Mouse (Mus musculus) cerebellum, postnatal 10 days (tissue): ENCODE data around the gene Map7d1.
A peak's percentile ranks its signal among the peaks of the same experiment; 100 is the strongest.

Source experiments
- DNase-seq, 2 experiments: peaks; one replicate each; pipeline ENCODE4 v3.0.0; 2021; ENCODE audit warnings: mixed read lengths in 2 of 2

The Map7d1 gene

DNA sequence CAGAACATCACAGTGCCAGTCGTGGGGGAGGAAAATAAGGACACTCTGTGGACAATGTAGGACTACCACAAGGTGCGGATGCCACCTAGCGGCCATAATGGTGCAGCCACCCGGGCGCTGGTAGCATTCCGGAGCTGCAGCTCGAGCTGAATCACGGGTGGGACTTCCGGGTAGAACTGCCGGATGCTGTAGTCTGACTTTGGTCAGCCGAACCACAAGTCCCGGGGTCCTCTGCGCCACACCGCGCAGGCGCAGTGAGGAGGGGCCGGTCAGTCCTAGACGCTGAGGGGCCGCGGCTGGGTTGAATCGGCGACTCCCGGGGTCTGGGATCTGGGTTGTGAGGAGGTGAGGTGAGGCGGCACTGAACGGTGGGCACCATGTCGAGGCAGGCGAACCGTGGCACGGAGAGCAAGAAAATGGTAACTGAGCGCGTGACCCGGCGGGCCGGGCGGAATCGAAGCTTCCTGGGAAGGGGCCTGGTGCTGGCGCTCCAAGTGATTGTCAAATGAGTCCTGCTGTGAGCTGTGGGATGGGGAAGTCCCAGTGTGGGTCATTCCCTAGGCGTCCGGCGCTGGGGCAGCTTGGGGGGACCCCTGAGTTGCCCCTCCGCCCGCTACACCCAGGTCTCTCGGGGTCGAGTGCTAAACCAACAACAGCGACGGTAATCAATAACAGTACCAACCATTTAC, 6.1 kb upstream of the Map7d1 start, which contains the start of gene Trappc3:
Trappc3 (plus strand) TSS at position 207 of the 689 bp plus-strand sequence.
- DNase-seq = peak; percentile 100

DNA sequence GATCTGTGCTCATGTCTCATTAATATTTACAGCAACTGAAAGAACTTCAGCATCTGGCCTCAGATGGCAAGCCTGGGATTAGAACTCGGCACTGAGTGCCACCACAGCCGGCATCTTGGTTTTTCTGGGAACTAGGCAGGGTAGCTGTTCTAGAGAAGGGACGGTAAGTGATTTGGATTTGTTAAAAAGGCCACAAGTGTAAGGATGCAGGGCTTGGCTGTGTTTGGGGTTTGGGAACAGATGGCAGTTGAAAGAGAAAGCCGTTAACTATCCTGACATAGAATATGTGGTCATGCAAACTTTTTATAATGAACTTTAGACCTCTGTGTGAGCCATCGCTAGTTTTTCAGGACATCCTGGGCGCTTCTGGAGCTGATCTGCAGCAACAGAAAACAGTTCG, 5.5 kb upstream of the Map7d1 start:
- DNase-seq = no peak

DNA sequence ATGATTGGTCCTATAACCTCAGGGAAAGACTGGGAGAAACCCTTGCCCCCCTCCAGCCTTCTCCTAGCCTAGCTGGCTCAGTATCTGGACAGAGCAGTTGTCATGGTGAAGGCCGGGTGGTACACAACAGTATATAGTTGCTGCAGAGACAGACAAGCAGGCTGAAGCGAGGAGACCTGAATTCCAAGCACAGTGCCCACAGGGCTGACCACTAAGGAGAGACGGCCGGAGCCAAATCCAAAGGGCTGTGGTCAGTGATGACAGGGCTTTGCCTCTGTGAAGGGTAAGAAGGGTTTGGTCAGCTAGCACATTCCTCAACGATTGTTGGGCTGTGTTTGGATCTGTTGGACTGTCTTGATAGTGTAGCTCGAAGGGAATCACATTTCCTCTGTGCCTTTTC, 5.1 kb upstream of the Map7d1 start:
- DNase-seq = no peak

DNA sequence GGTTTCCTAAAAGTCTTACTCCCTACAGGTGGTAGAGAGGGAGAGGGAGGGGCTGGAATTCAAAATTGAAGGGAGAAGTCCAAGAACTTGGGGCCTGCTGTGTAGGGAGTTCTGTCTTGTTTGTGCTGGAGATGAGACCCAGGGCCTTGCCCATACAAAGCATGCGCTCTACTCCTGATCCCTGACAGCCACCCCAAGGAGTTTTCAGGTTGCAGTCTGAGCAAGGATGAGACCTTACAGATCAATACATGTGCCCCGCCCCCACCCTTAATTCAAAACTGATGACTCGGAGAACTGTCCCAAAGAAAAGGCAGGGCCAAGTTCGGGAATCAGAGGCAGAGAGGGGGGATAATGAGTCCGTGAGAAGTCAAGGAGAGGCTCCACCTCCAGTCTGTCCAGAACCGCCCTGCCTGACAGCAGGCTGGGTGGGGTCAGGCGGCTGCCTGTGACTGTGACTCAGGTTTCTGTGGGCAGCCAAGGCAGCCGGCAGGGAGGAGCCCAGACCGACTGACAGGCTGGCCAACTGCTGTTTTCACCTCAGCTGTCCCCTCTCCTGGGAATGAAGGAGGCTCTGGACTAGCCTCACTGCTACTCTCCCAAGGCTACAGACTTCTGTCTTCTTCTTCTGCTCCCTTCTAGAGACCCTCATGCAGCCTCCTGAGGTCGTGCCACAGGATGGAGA, 4.5 kb upstream of the Map7d1 start:
- peak; percentile 60 to 69 for DNase-seq

DNA sequence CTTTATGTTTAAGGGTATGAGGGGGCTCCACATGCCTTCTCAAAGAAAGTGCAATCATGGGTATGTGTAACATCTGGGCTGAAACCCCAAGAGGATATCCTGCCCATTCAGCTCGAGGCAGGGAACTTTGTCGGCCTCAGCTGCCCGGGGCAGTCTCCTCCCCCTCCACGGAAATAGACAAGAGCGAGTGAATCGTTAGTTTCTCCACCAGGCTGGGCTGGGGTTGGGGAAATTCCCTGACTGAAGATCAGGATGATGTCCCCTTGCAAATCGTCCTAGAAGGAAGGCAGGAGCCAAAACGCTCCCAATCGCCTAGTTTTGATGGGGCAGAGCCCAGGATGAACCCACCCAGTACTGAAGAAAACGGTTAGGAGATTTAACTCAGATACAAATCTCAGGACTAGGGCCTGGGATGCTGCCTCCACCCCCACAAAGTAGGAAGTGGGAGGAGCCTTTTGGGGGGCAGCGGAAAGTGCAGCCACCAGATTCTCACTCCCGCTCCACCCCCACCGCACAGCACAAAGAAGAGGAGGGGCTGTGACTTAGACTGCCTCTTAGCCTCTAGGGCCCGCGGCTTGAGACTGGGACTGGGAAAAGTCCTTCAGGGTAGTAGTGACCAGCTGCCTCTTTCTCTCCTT, 3.5 kb upstream of the Map7d1 start:
- DNase-seq = peak; percentile 57 to 70

DNA sequence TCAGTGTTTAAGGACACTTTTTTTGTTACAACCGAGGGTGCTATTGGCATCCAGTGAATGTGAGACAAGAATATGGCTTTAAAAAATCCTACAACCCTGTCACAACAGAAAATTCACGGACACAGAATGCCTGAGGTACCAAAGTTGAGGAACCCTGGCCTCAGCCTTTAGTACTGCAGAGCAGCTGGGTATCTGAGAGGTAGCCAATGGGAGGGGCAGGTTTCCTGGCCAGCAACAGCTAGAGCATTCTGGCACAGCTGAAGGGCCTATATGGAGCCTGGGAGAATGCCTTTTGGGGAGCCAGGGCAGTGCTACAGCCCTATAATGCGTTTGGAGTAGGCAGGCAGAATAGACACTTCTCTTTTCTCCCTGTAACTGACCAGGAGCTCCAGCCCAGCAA, 2.9 kb upstream of the Map7d1 start:
- DNase-seq = peak in 1 of 2 experiments; percentile 63

DNA sequence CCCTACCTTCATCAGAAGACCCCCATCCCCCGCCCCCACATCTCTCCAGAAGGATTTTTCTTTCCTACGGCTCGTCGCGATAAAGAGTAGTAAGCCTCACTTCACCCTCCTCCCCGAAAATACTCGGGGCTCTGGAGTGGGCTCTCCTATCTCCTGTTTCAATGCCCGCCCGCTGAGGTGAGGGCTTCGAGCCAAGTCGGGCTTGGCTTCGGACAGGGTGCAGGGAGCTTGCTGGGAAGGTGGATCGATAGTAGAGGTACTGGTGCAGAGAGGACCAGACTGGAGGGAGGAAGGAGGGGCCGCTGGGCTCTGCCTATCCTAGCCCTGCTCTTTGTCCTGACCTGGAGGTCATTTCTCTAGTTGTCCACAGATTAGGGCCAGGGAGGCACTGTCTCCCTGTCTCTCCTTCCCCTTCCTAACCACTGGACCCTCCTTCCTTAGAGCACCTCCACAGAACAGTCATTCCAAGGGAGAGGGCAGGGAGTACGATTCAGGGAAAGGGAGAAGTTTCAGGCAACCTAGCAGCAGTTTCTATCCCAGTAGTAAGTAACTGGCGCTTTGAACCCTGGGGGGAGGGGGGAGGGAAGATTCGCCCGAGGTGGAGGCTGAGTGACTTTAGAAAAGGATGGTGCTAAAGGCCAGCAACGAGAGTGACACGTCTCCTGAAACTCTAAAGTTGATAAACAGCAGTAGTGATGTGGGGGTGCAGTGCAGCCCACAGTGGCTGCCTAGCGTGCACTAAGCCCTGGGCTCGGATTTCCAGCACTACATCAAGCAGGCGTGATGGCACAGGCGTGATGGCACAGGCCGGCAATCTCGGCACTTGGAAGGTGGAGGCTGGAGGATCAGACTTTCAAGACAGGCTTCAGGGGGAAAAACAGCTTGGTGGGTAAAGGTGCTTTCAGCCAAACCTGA, 1.1 kb upstream of the Map7d1 start:
- DNase-seq = peak; percentile 79 to 81

DNA sequence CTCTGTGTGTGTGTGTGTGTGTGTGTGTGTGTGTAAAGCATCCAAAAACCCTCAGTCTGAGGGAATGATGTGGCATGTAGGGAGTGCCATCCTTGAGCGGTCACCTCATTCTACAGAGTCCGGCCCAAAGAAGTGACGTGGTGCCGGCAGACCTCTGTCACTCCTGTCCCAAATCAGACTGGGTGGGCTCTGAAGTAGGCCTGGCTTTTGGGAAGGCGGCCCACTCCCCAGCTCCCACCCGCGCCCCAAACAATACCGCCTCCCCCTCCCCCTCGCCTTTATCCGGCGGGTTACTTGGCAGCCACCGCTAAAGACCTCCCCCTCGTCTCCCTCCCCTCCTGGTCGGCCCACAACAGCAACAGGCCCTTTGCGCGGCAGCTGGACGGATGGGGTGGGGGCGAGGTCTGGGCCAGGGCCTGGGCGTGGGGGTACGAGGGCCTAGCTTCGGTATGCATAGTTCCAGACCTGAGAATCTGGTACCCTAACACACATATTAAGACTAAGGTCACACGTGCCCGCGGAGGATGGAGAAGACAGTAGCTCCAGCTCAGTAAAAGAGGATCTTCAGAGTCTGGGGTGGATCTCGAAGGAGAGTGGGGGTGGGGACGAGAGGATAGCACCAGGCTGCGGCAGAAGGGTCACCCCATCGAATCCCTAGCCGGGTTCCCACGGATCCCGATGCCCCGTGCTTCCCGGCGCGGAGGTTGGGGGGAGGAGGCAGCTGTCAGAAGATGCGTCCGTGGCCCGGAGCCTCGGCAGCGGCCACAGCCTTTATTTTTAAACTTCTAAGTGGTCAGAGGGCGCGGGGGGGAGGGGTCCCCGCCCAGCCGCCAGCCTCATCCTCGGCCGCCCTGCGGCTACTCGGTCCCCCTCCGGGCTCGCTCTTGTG, 786 bp downstream of the Map7d1 start:
- DNase-seq = peak; percentile 76 to 77

DNA sequence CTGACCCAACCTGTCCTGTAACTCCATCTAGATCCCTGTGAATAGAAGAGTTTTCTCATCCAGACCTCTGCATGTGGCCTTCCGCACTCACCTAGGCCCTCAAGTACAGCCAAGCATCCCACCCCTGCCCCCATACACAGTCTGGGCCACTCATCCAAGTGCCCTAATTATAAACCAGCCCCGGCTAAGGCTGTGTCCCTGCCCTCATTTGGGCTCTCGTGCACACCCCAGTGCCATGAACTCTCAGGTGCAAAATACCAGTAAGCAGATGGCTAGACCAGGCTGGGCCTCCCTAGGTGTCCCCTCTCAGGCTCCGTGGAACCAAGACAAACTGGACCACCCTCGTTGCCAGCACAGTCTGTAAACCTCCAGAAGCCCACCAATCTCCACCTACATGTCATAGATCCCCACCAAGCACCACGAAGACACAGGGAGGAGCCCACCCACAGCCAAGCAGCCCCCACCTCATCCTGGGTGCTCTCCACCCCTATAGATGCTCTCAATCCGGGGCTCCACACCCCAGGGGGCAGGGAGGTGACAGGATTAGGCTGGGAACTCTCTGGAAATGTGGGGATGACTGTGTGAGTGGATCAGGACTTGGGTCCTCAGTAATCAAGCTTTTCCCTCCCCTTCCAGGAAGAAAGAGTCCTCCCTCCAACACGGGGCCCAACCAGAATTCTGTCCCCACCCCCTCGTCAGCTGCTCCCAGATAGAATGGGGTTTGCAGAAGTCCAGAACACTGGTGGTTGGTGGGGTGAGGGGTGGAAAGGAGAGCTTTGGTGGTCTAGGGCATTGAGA, 1.6 kb downstream of the Map7d1 start:
- peak; percentile 78 to 79 for DNase-seq

DNA sequence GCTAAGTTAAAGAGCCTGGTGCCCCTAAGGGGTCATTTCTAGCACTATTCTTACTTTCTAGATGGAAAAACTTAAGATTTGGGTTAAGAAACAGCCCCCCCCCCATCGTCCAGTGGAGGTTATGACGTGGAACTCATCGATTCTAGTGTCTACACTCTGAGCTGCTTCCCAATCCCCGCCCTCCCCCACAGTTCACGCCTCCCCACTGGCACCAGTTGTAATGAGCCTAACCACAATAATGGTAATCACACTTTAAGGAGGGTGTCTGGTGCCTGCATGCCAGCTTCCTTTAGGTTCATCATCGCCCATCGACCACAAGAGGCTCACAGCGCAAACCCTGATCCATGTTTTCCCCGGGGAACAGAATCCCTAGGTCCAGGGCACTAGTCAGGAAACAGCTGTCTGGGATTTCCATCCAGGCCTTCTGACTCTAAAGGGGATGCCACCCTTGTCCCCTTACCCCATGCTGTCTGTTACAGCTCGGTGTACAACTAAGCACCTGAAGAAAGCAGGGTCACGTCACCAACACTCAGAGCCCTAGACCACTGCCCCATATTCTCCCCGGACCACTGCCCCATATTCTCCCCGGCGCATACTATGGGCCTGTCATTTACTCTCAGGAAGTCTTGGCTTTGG, 2.4 kb downstream of the Map7d1 start:
- no peak for DNase-seq

DNA sequence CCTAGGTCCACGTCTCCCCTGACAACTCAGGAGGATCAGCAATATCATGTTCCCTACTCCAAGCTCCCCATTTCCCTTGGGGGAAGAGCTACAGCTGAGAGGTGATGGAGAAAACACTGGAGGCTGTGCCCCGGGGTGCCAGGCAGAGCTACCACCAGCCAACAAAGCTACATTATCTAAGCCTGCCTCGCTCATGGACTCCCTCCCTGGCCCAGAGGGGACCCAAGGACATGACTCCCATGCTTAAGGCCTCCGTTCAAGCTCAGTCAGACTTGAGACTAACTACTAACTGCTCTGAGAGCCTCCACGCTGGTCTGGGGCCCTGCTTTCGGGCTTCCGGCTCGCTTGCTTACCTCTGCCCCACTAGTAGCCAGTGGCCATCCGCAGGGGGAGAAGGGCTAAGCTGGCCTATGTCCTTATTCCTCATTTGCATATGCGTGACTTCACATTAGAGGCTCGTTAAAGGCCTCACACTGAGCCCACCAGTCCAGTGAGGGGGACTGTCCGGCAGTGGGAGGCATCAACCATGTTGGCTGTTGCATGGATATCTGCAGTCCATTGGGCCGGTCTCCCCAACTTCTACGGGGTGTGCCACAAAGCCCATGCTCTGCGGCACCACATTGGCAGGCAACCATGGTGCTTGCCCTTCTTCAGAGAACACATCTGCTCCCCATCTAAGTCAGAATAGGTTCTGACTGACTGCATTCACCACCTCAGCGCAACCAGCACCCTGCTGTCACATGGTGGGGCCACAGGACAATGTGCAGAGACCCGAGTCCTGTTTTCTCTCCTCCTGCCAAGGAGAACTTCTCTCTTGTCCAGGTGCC, 3.5 kb downstream of the Map7d1 start:
- DNase-seq = peak in 1 of 2 experiments; percentile 36

DNA sequence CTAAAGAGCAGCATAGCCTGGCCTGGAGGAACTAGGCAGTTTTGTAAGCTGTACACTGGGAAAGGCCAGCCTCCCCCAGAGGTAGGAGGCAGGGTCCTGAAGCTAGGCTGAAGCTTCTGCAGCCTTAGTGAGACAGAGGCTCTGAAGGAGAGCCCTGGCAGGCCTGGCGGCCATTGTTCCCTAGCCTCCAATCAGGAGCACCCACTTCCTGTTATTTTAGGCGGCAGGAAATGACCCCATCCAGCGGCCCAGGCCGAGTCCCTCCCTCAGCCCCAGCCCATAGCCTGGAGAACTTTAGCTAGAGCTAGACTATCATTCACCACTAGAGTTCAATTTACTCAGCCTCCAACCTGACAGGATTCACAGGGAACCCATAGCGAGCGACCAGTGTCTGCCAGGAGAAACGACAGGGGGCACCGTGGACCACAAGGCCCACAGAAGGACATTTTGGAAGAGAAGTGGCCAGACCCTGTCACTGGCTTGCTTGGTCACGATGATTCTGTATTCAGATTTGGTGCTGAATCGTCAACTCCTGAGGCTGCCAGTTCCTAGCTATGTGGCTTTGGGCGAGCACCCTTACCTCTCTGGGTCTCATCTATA, 4.4 kb downstream of the Map7d1 start:
- DNase-seq = peak in 1 of 2 experiments; percentile 34

DNA sequence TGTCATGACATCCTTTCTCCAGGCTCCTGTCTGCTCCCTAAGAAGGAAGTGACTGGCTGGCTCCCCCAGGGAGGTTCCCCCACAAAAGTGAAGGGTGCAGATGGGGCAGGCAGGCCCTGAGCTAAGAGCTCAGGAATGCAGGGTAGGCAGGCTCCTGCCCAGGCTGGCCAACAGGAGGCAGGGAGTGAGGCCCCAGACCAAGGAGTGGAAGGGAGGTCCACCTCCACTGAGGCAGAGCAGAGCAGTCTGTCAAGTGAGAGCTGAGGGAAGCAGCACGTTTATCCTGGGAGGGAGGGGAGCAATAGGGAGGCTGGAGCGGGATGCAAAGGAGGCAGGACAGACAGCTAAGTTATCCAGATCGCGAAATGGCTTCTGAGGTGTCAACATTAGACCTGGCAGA, 5.5 kb downstream of the Map7d1 start:
- DNase-seq = no peak

DNA sequence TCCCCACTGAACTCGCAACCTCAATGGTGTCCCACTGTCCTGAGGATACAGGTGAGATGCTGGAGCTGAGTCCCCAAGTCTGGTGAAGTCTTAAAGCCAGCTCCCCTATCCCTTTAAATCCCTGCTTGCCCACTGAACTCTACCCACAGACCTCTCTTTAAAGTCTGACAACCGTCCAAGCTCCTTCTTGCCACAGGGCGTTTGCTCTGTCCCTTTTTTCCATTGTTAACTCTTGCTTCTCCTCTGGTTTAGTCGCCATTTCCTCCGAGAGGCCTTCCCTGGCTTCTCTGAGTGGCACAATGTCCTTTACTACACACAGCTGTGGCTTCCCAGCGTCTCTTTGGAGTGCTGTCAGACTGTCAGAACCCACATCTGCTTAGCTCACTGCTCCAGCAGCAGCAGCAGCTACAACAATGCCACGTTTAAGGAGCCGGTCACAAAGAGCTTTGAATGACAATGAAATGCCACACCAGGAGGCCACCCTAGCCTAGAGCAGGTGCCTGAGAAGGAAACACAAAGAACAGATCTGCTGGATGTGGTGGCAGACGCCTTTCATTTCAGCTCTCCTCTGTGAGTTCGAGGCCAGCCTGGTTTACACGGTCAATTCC, 7.8 kb downstream of the Map7d1 start:
- no peak for DNase-seq

DNA sequence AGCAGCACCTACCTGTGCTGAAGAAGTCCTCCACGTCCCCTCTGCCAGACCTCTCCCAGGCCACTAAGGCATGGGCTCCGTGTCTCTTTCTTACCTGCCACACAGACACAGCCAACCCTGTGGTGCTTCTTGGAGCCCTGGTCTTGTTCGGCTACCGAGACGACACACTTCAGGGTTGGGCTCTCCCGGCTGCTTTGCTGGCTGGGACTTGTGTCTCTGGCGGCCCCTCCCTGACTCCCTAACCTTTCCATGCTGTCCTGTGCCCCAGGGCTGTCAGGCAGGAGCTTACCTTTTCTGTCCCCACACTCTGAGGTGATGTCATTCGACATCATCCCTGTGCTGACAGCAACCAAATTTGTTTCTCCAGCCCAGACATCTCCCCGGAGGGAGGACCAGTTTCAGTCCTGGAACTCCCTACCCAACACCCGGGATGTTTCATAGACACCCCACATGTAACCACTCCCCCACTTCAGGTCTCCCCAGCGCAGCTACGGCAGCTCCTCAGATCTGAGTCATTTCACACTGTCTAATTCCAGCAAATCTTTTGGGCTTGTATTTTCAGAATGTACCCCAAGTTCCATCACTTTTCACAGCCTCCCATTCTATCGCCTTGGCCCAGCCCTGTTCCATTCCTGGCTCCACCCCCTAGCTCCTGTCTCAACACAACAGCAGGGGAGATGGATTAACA, 9.8 kb downstream of the Map7d1 start:
- DNase-seq = no peak

DNA sequence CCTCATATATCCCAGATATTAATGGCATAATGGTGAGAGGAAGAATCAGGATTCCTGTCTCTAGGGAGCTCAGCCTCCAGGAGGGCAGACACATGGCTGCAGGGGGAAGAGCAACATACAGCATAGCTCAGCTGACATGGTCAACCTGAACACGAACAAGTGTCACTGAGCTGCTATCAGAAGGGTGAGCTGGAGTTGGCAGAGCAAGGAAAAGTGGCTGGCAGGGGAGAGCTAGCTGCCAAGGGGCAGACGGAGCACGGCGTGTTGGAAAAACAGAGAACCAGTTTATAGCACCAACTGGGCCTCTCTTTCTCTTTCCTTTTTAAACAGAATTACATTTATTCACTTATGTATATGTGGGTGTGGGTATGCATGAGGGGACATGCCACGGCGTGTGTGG, 13.6 kb downstream of the Map7d1 start:
- DNase-seq = peak; percentile 69 to 75

DNA sequence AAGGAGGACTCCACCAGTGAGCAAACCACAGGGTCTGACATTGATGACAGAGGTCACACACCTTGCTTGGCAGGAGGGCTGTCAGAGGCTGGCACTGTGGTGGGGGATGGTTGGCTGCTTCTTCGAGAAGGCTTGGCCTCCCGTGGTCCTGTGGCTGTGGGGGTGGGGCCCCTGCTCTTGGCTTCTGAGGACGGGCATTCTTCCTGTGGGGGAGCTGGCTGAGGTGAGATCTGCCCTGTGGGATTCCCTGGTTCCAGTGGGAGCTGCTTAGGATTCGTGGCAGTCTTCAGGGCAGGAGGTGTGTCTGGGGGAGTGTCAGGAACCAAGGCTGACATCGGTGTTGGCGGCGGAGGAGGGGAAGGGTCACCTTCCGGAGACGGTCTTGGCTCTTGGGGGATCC, 14.2 kb downstream of the Map7d1 start:
- peak; percentile 47 to 48 for DNase-seq
